Mouse (Mus musculus) erythroblast, adult 5-6 weeks (primary cell): ENCODE data around the gene Clptm1l. TPM values are rescaled to one million over a fixed set of nuclear protein-coding genes. Genes with fewer than 3 reads are reported as not detected.

Experiments used
- ATAC-seq: replicated peaks from 2 replicates; pipeline ENCODE4 v1.8.0; 2016; ENCODE audit warnings: moderate number of reproducible peaks, mild to moderate bottlenecking, moderate TSS enrichment, inconsistent platforms; ENCODE audit not compliant: poor library complexity, low FRiP score, severe bottlenecking
- total RNA-seq, 2 experiments: library from RNA; stranded (forward) in 1 of 2; stranded (reverse) in 1 of 2; fragments of 150-400 nt in 1 of 2; fragments of 200-764, 138-1000 nt in 1 of 2; gene quantifications; 2 replicates each; pipeline versions ENCODE4 v1.2.3 to v1.2.4; 2015 to 2017; ENCODE audit warnings: low replicate concordance in 2 of 2

Clptm1l gene
- total RNA-seq (2015; ENCODE audit: low replicate concordance) = 70.8 and 134 TPM in 2 replicates
- 17.3 and 20.3 TPM in 2 replicates for total RNA-seq (2017; ENCODE audit: low replicate concordance)

DNA sequence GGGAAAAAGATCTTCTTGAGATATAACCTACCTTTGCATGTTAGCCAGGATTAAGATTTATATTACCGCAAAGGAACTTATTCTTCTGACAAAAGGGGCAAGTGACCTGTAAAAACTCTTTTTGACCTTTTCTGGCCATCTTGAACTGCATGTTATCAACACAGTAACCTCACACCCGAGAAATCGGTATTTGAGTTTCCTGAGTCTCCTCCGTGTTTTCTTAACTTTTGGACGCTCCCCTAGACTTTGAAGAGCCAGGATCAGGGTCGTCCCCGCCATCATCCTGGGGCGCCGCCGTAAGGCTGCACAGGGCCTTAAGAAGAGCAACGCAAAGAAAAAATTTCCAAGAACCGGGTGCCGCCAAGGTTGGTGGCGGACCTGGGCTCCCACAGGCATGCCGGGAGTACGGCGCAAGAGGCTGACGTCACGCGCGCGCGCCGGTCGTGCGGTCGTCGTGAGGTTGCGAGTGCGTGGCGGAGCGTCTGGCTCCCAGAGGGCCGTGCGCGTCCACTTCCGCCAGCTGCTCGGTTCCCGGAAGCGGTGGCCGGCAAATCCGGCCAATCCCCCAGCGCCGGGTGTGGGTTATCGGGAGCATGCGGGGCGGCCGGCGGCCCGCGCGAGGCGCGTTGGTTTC, at the start of gene Clptm1l:
Clptm1l (plus strand) TSS at position 485 of the 634 bp plus-strand sequence.
- peak; percentile 98 for ATAC-seq

DNA sequence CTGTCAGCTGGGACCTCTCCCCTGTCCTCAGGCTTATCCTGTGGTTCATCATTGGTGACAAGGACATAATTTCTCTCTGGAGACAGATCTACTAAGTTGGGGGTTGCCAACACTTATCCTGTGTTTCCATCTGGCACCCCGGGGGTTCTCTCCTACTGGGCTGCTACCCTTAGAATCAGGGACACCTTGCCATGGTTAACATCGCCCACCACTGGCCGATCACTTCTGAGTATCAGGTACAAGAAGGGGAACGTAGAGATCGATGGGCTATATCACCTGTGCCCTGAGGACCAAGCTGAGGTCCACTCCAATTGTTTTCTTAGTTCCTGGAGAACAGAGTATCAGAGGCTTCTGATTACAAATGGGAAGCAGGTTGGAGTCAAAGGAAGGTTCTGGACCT, 39.6 kb upstream of the Clptm1l start:
- no peak for ATAC-seq

- no peak for ATAC-seq
Measured at GRCm38 (mm10) chr13:73575051-73575450, 28.8 kb upstream of the Clptm1l start.

- no peak for ATAC-seq
Measured at GRCm38 (mm10) chr13:73577277-73577676, 26.5 kb upstream of the Clptm1l start.

GRCm38 (mm10) chr13:73591488-73591887, 12.3 kb upstream of the Clptm1l start:
- no peak for ATAC-seq

DNA sequence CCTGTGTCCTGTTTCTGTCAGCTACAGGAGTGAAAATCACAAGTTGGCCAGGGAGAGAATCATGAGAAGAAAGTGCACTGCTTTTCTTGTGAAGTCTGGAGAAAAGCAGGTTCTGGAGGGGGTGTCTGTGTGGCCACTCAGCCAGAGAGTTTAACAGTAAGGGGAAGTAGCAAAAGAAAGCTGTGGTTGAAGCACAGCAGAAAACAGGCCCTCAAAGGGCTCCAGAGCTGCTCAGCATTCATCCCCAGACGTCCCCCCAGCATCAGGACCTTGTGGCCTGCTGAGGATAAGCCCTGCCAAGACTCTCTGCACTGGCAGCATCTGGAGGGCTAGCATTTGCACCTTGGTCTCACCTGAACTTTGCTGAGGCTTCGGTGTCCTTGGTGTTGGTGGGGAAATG, 11.3 kb upstream of the Clptm1l start:
- no peak for ATAC-seq

DNA sequence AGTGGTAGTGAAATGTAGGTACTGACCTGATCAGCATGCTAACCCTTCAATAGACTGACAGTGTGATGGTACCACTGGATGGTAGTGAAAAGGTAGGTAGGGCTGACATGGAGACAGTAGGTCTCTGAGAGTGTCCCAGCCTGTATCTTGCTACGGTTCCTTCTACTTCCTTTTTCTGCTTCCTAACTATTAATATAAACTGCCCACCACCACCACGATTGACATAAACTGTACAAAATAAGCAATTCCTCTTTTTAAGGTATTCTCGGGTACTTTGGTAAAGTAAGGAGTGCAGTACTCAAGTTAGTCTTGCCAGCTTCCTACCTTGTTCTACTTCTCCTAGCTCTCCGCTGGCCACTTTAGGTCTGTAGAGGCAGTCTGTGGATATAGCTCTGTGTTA, 7.5 kb upstream of the Clptm1l start:
- ATAC-seq = no peak

DNA sequence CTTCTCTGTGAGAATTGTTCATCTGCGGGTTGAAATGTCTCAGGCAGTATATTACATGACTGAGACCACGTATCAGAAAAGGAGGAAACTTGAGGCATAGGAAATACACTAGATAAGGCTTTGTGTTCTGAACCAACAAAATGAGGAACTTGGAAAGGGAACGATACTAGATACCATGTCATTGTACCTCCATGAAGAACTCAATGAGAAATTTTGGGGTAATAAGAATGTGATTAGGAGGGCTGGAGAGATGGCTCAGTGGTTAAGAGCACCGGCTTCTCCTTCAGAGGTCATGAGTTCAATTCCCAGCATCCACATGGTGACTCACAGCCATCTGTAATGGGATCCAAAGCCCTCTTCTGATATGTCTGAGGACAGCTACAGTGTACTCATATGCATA, 3.6 kb upstream of the Clptm1l start:
- ATAC-seq = no peak

GRCm38 (mm10) chr13:73603046-73603445, 760 bp upstream of the Clptm1l start:
- no peak for ATAC-seq

DNA sequence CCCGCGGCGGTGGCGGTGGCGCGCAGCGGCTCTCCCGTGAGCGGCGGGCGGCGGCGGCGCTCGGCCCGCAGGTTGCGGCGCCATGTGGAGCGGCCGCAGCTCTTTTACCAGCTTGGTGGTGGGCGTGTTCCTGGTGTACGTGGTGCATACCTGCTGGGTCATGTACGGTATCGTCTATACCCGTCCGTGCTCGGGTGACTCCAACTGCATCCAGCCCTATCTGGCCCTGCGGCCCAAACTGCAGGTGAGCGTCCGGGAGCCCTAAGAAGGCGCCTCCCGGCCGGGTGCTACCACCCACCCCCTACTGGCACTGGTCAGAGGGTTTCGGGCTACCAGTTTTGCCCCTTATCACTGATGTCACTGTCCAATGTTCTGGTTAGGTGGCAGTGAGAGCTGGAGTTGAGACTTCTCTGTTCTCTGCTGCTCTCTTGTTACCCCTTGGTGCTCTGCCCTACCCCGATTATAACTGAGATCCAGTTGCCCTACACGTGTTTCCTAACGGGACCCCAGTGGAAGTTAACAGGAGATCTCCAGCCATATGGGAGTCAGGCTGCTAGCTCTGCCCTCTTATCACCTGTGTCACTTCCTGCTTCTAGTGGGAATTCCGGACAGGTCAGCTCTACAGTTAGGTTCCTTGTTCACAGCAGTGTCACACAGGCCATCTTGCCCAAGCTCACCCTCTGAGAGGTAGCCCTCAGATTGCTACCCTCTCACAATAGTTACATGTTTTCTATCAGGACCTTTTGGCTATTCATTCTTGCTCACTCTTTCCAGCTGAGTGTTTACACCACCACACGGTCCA, 551 bp downstream of the Clptm1l start:
- peak; percentile 50 for ATAC-seq

DNA sequence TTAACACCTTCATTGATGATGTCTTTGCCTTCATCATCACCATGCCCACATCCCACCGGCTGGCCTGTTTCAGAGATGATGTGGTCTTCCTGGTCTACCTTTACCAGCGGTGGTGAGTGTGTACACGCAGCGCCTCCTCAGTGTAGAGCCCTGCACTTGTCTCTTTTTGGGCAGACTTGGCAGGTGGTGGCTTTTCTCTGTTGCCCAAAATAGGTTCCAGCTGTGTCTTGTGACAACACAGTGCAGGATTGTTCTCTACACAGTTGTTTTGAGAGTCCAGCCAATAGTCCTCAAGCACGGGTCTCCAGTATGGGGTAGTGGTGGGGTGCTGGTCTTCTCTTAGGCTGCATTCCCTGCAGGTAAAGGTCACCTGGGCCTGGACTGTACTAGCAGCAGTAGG, 14.6 kb downstream of the Clptm1l start:
- no peak for ATAC-seq

DNA sequence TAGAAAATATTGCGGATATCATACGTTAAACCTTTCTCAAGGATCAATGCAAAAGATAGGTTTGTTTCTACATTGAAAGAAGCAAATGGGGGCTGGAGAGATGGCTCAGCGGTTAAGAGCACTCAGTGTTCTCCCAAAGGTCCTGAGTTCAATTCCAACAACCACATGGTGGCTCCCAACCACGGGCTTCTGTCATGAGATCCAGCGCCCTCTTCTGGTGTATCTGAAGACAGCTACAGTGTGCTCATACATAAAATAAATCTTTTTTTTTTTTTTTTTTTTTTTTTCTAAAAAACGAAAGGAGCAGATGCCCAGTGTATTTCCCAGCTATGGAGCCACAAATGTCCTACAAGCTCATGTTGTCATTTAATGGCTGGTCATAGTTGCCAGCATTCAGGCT, 16.8 kb downstream of the Clptm1l start:
- ATAC-seq = no peak

- ATAC-seq = no peak
Measured at GRCm38 (mm10) chr13:73626410-73626744, 22.6 kb downstream of the Clptm1l start.

DNA sequence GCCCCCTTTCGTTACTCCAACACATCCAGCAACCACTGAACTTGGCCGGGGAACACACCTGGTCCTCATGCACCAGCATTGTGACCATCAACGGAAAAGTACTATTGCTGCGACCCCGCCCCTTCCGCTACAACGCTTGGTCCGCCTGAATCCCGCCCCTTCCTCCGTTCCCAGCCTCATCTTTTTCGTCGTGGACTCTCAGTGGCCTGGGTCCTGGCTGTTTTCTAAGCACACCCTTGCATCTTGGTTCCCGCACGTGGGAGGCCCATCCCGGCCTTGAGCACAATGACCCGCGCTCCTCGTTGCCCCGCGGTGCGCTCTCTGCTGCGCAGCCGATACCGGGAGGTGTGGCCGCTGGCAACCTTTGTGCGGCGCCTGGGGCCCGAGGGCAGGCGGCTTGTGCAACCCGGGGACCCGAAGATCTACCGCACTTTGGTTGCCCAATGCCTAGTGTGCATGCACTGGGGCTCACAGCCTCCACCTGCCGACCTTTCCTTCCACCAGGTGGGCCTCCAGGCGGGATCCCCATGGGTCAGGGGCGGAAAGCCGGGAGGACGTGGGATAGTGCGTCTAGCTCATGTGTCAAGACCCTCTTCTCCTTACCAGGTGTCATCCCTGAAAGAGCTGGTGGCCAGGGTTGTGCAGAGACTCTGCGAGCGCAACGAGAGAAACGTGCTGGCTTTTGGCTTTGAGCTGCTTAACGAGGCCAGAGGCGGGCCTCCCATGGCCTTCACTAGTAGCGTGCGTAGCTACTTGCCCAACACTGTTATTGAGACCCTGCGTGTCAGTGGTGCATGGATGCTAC, 23.1 kb downstream of the Clptm1l start, which contains the start of gene Tert:
Tert (plus strand) TSS at position 167 of the 805 bp plus-strand sequence.
- ATAC-seq = no peak

- ATAC-seq = no peak
Measured at GRCm38 (mm10) chr13:73628586-73629113, 24.8 kb downstream of the Clptm1l start.

DNA sequence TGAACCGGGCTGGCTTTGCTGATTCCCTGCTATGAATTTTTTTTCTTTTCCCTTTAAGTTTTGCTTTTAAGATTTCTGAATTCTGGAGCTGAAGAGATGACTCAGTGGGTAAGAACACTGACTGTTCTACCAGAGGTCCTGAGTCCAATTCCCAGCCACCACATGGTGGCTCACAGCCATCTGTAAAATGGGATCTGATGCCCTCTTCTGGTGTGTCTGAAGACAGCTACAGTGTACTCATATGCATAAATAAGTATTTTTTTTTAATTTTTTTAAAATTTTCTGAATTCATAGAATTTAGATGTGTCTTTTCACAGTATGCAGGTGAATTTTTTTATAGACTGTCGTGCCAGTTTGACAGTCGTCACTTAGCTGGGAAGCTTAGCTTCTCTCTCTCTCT, 28.0 kb downstream of the Clptm1l start:
- ATAC-seq = no peak

DNA sequence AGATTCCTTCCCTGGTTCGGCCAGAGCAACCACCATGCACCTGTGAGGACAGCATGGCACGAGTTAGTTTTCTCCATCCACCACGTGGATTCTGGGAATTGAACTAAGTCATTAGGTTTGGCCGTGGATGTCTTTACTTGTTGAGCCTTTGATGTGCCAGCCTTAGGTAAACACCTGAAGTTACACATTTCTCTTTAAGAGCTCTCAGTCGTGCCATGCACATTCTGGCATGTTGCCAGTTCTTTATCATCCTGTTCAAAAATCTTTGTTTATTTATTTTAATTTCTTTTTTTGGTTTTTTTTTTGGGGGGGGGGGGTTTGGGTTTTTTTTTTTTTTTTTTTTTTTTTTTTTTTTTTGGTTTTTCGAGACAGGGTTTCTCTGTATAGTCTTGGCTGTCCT, 34.0 kb downstream of the Clptm1l start:
- no peak for ATAC-seq

DNA sequence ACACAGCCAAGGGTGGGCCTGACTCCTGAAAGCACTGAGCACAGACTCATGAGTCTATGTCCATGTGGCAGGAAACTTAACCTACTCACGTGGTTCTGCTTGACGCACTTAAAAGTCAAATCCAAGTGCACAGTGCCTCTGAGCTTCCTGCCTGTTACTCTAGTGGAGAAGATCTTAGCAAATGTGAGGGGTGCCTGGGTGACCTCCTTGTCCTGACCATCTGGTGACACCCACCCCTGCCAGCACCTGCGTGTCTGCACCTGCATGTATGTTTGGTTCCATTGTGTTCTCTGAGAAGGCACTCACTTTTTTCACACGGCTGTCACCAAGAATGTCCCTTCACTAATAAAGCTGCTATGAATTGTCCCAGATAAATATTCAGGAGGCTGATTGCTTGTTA, 37.5 kb downstream of the Clptm1l start:
- ATAC-seq = no peak

DNA sequence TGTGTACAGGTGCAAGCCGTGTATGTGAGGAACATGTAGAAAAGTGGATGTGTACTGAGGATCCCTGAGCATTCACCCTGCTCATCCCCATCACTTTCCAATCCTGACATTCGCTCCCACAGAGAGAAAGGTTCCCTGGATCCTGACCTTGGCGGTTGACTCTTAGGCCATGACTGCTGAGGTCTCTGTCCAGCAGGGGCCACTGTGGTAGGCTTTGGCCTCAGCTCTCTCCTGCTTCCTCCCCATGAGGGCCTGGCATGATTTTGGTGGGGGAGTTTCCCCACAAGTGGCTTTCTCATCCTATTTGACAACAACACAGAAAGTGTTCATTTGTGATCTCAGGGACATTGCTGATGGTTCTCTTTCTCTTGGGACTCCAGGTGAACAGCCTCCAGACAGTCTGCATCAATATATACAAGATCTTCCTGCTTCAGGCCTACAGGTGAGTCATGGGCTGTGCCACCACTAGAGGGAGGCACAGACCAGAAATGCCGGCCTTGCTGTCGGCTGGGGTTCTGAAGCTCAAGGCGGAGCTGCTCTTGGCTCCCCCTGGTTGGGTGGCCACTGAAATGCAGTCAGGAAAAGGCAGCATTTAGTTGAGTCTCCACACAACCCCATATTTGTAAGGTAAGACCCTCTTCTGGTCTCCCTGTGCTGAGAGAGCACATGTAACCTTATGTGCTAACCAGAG, 42.7 kb downstream of the Clptm1l start:
- ATAC-seq = no peak

DNA sequence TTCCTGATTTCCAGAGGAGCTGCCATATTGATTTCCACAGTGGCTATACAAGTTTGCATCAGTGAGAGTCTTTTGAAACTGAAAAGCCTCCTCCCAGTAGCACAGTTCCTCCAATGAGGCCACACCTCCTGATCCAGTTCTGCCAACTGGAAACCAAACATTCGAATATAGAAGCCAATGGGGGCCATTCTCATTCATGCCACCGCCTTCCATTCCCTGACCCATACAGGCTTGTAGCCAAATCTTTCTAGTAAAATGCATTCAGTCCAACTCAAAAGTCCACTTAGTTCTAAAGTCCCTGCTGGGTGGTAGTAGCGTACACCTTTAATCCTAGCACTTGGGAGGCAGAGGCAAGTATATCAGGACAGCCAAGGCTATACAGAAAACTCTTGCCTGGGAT, 49.5 kb downstream of the Clptm1l start:
- ATAC-seq = no peak
